Mouse (Mus musculus): ENCODE measurements around the gene Pcnp. TPM values are rescaled to one million over a fixed set of nuclear protein-coding genes. Genes with fewer than 3 reads are reported as not detected.
"Not testable (repeated sequence)": the region's sequence is repeated elsewhere in the genome, so short reads cannot be mapped to it uniquely, and the experiment has no call there.

Pcnp gene
- polyA plus RNA-seq, 1 experiment from 2014 or later, result 195 TPM

DNA sequence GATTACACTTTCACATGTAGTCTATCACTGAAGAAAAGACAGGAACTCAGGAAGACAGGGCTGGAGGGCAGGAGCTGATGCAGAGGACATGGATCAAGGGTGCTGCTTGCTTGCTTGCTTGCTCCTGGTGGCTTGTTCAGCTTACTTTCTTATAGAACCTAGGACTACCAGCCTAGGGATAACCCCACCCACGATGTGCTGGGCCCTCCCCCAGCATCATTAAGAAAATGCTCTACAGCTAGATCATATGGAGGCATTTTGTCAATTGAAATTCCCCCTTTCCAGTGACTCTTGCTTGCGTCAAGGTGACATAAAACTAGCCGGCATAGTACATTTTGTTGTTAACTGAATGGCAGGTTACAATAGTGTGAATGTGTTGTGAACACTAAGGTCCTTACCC, 26.4 kb upstream of the Pcnp start:
- Histone ChIP-seq H3K9me3 (ENCODE audit: control insufficient read depth, low read length) (no peaks in the 10 kb centered on the region), H3K27ac (ENCODE audit: low read depth) (no peak overlapping the region), H3K4me3 (ENCODE audit: low read depth, low read length) (no peak overlapping the region), H3K27me3 (replicated peaks; ENCODE audit: control insufficient read depth, insufficient read depth, low read length) (no peaks in the 10 kb centered on the region), H3K36me3 (ENCODE audit: control insufficient read depth, insufficient read depth, low read length) (no peaks in the 10 kb centered on the region), H3K9ac (ENCODE audit: low read length) (no peak overlapping the region), H3K4me1 (replicated peaks; ENCODE audit: control insufficient read depth, insufficient read depth, low read length) (no peaks in the 10 kb centered on the region), H3K4me2 (ENCODE audit: low read length) (no peak overlapping the region)
- DNase-seq (ENCODE audit: low spot score), result no peak
- WGBS, result 78% methylated on average over 3 of the region's 3 CpGs
- no peak for ATAC-seq (replicated peaks; ENCODE audit: low FRiP score, low TSS enrichment, low read depth)

DNA sequence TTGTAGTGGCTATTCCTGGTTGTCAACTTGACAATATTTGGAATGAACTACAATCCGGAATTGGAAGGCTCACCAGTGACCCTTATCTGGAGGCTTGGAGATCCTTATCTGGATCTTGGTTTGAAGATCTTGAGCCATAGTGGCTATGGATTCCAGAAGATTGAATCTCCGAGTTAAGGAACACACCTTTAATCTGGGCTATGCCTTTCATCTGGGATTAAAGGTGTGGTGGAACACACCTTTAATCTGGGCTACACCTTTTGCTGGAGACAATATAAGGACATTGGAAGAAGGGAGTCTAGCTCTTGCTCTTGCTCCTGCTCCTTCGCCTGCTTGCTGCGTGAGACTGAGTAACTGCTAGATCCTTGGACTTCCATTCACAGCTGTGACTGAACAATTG, 18.5 kb upstream of the Pcnp start, which contains the start of gene Senp7:
Gene Senp7, plus strand, starts transcription at position 301 of the 400 bp plus-strand sequence.
- H3K4me2 ChIP-seq (ENCODE audit: low read length); ATAC-seq (replicated peaks; ENCODE audit: low FRiP score, low TSS enrichment, low read depth); DNase-seq (ENCODE audit: low spot score); H3K4me1 ChIP-seq (replicated peaks; ENCODE audit: control insufficient read depth, insufficient read depth, low read length); H3K27me3 ChIP-seq (replicated peaks; ENCODE audit: control insufficient read depth, insufficient read depth, low read length); H3K9me3 ChIP-seq (ENCODE audit: control insufficient read depth, low read length); H3K27ac ChIP-seq (ENCODE audit: low read depth); H3K36me3 ChIP-seq (ENCODE audit: control insufficient read depth, insufficient read depth, low read length); H3K4me3 ChIP-seq (ENCODE audit: low read depth, low read length); H3K9ac ChIP-seq (ENCODE audit: low read length): not testable (repeated sequence)
- WGBS, result no CpG with 5 or more reads among the region's 4 CpGs

DNA sequence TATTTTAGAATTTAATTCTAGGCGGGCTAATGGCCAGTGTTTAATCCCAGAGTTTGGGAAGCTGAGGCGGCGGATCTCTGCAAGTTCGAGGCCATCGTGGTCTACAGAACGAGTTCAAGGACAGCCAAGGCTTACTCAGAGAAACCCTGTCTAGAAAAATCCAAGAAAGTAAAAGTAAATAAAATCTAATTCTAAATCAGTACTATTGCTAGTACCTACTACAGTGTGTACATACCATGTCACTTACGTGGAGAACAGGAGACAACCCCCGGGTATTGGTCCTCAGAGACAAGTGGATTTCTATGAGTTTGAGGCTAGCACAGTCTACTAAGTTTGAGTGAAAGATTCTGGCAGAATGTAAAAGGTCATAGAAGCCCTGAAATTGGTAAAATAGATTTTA, 8.6 kb upstream of the Pcnp start:
- H3K9ac ChIP-seq (ENCODE audit: low read length), result peak overlapping the region; percentile 89
- WGBS, result 29% methylated on average over 8 of the region's 8 CpGs
- H3K9me3 ChIP-seq (ENCODE audit: control insufficient read depth, low read length), result no peaks in the 10 kb centered on the region
- H3K27ac ChIP-seq (ENCODE audit: low read depth), result peak overlapping the region; percentile 88
- DNase-seq (ENCODE audit: low spot score) (no peak), ATAC-seq (replicated peaks; ENCODE audit: low FRiP score, low TSS enrichment, low read depth) (0 out of 2 replicates have a peak, but pooled peaks have one; percentile 47)
- H3K4me2 ChIP-seq (ENCODE audit: low read length), result peak overlapping the region; percentile 88
- H3K36me3 ChIP-seq (ENCODE audit: control insufficient read depth, insufficient read depth, low read length), result peaks cover 21% of the 10 kb centered on the region
- no peaks in the 10 kb centered on the region for H3K27me3 ChIP-seq (replicated peaks; ENCODE audit: control insufficient read depth, insufficient read depth, low read length)
- H3K4me1 ChIP-seq (replicated peaks; ENCODE audit: control insufficient read depth, insufficient read depth, low read length), result peaks cover 8% of the 10 kb centered on the region
- peak overlapping the region; percentile 96 for H3K4me3 ChIP-seq (ENCODE audit: low read depth, low read length)

DNA sequence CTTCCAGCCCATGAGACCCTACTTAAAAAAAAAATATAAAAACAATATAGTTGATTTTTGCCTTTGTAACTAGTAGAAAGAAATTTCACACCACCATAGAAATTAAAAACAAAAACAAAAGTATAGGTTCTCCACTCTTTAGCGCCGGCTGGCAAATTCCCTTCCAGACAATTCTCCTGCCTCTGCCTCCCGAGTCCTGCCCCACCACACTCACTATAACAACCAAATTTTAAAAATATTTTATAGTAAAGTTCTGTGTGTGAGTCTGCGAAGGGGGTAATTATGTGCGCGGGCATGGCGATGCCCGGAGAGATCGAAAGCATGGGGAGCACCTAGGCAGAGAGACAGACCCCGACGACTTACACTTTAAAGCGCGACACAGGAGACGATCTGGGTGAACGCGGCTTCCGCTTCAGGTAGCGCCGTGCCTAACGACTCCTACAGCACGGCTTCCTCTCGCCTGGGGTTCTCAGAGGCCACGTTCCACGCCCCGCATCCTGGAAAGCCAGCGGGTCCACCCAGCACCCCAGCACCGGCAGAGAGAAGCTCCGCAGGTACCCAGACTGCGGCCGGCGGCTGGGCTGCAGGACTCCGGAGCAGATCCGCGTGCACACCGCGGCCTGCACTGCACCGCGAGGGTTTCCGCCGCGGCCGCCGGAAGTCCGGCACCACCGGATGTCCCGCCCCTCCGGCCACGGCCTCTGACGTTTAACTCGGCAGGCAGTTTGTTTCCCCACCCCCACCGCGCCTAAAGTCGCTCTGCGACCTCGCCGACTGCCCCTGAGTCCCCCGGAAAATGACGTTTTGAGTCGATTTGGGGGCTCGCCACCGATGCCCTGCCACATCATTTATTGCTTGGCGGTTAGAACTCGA, 7.8 kb upstream of the Pcnp start, which contains the start of gene Trmt10c:
Gene Trmt10c, minus strand, starts transcription at position 682 of the 873 bp plus-strand sequence.
- DNase-seq (ENCODE audit: low spot score) (peak; percentile 96), ATAC-seq (replicated peaks; ENCODE audit: low FRiP score, low TSS enrichment, low read depth) (peak; percentile 100)
- Histone ChIP-seq H3K36me3 (ENCODE audit: control insufficient read depth, insufficient read depth, low read length) (peaks cover 28% of the 10 kb centered on the region), H3K27ac (ENCODE audit: low read depth) (peak within 1 kb of the TSS; percentile 88), H3K9ac (ENCODE audit: low read length) (peak within 1 kb of the TSS; percentile 89), H3K4me1 (replicated peaks; ENCODE audit: control insufficient read depth, insufficient read depth, low read length) (peaks cover 8% of the 10 kb centered on the region), H3K4me3 (ENCODE audit: low read depth, low read length) (peak within 1 kb of the TSS; percentile 96), H3K9me3 (ENCODE audit: control insufficient read depth, low read length) (no peaks in the 10 kb centered on the region), H3K27me3 (replicated peaks; ENCODE audit: control insufficient read depth, insufficient read depth, low read length) (no peaks in the 10 kb centered on the region), H3K4me2 (ENCODE audit: low read length) (peak within 1 kb of the TSS; percentile 88)
- under 1% methylated on average over 63 of the region's 63 CpGs for WGBS

DNA sequence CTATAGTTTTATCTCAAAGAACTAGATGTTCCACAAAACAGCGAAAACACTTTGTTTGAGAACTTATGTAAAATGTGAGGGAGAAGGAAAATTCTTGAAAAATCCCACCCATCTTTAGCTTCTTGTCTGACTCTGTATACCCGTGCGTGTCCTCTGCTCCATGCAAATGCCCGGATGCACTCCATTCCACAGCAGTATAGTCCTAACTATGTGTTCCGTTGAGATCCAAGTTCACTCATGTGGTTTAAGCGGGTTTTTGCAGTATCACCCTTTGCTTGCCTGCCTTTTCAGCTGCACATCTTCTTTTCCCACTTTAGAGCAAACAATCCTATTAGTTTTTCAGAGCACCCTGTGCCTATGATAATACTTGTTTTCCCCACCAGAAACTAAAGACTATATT, 7.0 kb upstream of the Pcnp start:
- Histone ChIP-seq H3K9ac (ENCODE audit: low read length) (peak overlapping the region; percentile 89), H3K27me3 (replicated peaks; ENCODE audit: control insufficient read depth, insufficient read depth, low read length) (no peaks in the 10 kb centered on the region), H3K4me1 (replicated peaks; ENCODE audit: control insufficient read depth, insufficient read depth, low read length) (peaks cover 8% of the 10 kb centered on the region), H3K4me2 (ENCODE audit: low read length) (peak overlapping the region; percentile 88), H3K9me3 (ENCODE audit: control insufficient read depth, low read length) (no peaks in the 10 kb centered on the region), H3K4me3 (ENCODE audit: low read depth, low read length) (peak overlapping the region; percentile 96), H3K36me3 (ENCODE audit: control insufficient read depth, insufficient read depth, low read length) (peaks cover 36% of the 10 kb centered on the region), H3K27ac (ENCODE audit: low read depth) (no peak overlapping the region)
- 51% methylated on average over 6 of the region's 6 CpGs for whole genome bisulfite sequencing
- ATAC-seq (replicated peaks; ENCODE audit: low FRiP score, low TSS enrichment, low read depth) (no peak), DNase-seq (ENCODE audit: low spot score) (no peak)

DNA sequence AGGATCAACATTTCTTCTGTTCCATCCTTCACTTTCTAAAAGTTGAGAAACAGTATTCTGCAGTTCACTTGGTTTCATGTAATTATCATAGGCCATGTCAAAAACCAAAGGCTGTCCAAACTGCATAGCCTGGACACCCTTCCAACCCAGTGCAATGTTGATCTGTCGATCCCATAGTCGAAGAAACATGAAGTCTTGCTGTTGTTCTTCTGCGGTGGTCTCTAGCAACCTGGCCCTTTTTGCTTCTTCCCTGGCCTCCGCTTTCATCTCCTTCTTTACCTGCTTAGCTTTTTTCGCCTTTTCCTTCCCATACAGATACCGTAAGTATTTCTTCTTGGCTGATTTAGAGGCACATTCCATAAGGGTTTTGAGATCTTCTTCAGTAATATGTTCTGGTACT, 5.0 kb upstream of the Pcnp start:
- Histone ChIP-seq H3K36me3 (ENCODE audit: control insufficient read depth, insufficient read depth, low read length) (peaks cover 36% of the 10 kb centered on the region), H3K27ac (ENCODE audit: low read depth) (no peak overlapping the region), H3K9me3 (ENCODE audit: control insufficient read depth, low read length) (no peaks in the 10 kb centered on the region), H3K9ac (ENCODE audit: low read length) (no peak overlapping the region), H3K4me3 (ENCODE audit: low read depth, low read length) (no peak overlapping the region), H3K4me2 (ENCODE audit: low read length) (no peak overlapping the region), H3K27me3 (replicated peaks; ENCODE audit: control insufficient read depth, insufficient read depth, low read length) (no peaks in the 10 kb centered on the region), H3K4me1 (replicated peaks; ENCODE audit: control insufficient read depth, insufficient read depth, low read length) (peaks cover 16% of the 10 kb centered on the region)
- ATAC-seq (replicated peaks; ENCODE audit: low FRiP score, low TSS enrichment, low read depth) (no peak), DNase-seq (ENCODE audit: low spot score) (no peak)
- 93% methylated on average over 6 of the region's 6 CpGs for WGBS

DNA sequence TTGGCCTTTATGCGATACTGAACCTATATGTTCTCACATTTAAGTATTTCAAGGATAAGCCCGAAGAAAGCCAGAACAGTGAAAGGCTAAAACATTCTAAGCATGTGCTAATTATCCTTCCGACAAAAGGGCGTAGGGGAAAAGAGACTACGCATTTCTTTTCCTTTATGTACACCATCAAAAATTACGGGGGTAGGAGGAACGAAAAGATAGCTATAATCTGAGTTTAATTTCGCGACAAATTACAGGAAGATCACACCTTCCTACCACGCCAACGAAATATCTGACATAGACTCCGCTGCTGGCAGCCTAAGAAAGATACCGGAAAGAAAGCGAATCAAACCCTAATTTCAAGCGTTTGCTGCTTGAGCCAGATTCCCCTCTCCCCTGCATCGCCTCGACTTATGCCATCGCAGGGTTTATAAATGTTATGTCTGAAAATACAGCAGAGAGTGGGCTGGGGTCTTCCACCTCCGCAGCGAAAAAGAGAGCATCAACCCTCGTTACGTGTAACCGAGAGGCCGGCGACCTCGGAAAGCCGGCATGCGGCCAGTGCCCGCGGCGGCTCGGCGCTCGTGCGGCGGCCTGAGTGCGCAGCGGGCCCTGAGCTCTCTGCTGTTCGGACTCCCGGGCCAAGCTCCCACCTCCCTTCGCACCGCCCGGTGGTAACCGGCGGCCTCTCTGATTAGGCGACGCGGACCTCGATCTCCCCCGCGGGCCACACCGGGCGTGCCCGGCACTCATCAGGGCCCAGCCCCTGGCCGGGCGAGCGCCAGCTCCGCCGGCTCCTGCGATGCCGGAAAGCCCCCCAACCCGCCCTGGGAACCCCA, 602 bp downstream of the Pcnp start:
- H3K4me1 ChIP-seq (replicated peaks; ENCODE audit: control insufficient read depth, insufficient read depth, low read length), result peaks cover 21% of the 10 kb centered on the region
- H3K27me3 ChIP-seq (replicated peaks; ENCODE audit: control insufficient read depth, insufficient read depth, low read length), result no peaks in the 10 kb centered on the region
- ATAC-seq (replicated peaks; ENCODE audit: low FRiP score, low TSS enrichment, low read depth) (peak; percentile 85), DNase-seq (ENCODE audit: low spot score) (peak; percentile 89)
- H3K27ac ChIP-seq (ENCODE audit: low read depth), result peak overlapping the region; percentile 88
- peak overlapping the region; percentile 96 for H3K9ac ChIP-seq (ENCODE audit: low read length)
- under 1% methylated on average over 59 of the region's 62 CpGs for WGBS
- H3K4me3 ChIP-seq (ENCODE audit: low read depth, low read length), result peak overlapping the region; percentile 96
- H3K4me2 ChIP-seq (ENCODE audit: low read length), result peak overlapping the region; percentile 85
- peaks cover 47% of the 10 kb centered on the region for H3K36me3 ChIP-seq (ENCODE audit: control insufficient read depth, insufficient read depth, low read length)
- H3K9me3 ChIP-seq (ENCODE audit: control insufficient read depth, low read length), result no peaks in the 10 kb centered on the region

DNA sequence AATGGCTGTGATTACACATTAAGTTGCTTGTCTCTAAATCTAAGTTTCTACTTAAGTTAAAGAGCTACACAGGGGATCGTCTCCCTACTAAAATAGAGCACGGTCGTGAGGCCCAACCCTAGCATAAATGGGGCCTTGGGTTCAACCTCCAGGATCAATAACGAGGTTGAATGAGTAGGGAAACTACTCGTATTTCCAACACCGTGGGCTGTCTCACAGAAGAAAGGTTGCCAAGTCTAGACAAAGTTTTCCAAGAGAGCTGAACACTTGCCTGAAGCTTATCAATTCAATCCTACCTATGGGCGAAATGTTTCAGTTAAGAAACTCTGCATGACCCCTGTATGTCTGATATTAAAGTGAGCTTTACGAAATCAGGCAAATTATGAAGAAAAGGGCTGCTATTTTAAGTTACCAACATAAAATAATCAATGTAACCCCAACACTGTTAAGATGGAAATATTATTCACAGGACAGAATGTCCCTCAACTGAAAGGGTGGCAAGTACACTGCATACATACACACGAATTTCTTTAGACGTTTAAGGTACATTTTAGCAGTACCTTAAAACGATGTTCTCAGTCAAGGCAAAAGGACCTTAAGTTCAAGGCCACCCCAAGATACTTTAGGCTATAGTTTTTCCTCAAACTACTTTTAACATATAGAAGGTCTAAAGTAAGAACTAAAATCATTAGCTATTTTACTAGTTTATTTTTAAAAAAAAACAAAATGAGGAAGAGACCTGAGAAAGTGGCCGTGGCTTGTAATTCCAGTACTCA, 1.5 kb downstream of the Pcnp start:
- H3K4me2 ChIP-seq (ENCODE audit: low read length), result peak overlapping the region; percentile 85
- DNase-seq (ENCODE audit: low spot score), result no peak

More for the DNA sequence above, 1.5 kb downstream of the Pcnp start:
- H3K27ac ChIP-seq (ENCODE audit: low read depth), result no peak overlapping the region
- peaks cover 21% of the 10 kb centered on the region for H3K4me1 ChIP-seq (replicated peaks; ENCODE audit: control insufficient read depth, insufficient read depth, low read length)
- peaks cover 42% of the 10 kb centered on the region for H3K36me3 ChIP-seq (ENCODE audit: control insufficient read depth, insufficient read depth, low read length)
- ATAC-seq (replicated peaks; ENCODE audit: low FRiP score, low TSS enrichment, low read depth), result no peak
- 45% methylated on average over 12 of the region's 12 CpGs for WGBS
- peak overlapping the region; percentile 96 for H3K4me3 ChIP-seq (ENCODE audit: low read depth, low read length)
- H3K9me3 ChIP-seq (ENCODE audit: control insufficient read depth, low read length), result no peaks in the 10 kb centered on the region
- no peaks in the 10 kb centered on the region for H3K27me3 ChIP-seq (replicated peaks; ENCODE audit: control insufficient read depth, insufficient read depth, low read length)
- H3K9ac ChIP-seq (ENCODE audit: low read length), result peak overlapping the region; percentile 96
